Mouse (Mus musculus) neutrophil, adult 5-6 weeks (primary cell): ENCODE results near the gene Pilrb1. TPM values are rescaled to one million over a fixed set of nuclear protein-coding genes. Genes with fewer than 3 reads are reported as not detected.
A peak's percentile ranks its signal among the peaks of the same experiment; 100 is the strongest.

Source experiments
- ATAC-seq: fragments of 151-379, 151-347 bp; 2 replicates; pipeline ENCODE4 v1.8.0; 2017; ENCODE audit warnings: mild to moderate bottlenecking, moderate TSS enrichment; ENCODE audit not compliant: insufficient number of reproducible peaks, poor library complexity, low FRiP score, severe bottlenecking; ENCODE audit errors: extremely low read depth
- total RNA-seq: library from RNA; stranded (forward); fragments of 200-1000 nt; gene quantifications from 2 replicates; pipeline ENCODE4 v1.2.3, GENCODE M21; 2017

The Pilrb1 gene
- total RNA-seq, 1 experiment from 2014 or later = 124 TPM

DNA sequence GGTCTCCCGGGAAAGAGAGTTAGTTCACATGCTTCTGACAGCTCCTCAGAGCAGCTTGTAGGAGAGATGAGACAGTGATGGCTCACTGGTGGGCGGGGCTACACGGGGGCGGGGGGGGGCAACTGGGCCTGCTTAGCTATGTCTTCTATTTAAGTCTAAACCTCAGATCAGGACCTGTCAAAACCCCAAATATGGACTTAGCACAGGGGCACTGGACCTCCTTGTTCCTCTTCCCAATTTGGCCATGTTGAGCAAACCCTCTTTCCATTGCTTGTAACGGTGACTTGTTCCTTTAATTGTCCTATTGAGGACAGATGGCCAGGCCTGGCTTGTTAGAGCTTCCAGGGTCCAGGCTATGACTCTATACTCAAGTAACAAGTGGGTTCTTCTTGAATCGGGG lies 26.4 kb downstream of the Pilrb1 start:
- peak; percentile 28 for ATAC-seq

DNA sequence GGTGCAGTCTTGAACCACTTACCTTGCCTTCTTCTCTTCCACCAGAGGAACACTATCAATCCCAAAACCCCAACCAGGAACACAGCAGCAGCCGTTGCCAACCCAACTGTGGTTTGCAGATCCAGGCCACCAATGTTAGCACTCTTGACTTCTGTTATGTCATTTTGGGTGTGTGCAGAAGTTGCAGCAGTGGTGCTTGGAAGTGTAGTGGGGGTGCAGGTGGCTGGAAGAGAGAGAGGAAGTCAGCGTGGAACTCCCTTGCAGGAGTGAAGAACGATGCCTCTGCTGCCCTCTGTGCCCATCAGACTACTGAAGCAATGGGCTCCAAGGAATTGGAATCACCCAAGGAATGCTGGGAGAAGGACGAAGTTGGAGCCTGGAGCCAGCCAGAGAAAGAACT lies 26.8 kb downstream of the Pilrb1 start:
- ATAC-seq = peak; percentile 18; the same call in 1 of the 2 replicates

DNA sequence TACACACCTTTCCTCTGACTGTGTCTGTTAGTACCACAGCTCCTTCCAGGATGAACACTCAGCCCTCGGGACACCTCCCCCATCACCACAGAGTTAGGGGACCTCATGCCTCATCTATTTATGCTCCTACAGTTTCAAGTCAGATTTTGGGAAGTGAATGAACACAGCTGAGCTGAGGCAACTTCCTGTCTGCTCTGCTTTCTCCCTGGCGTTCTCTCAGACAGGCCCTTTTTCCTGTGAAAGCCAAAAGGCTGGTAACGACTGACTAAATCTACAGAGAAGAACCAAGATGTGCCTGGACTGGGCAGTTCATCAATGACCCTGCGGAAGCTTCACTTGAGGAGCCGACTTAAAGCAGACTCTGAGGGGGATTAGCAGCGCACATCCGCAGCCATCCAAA lies 27.7 kb downstream of the Pilrb1 start:
- no peak for ATAC-seq

DNA sequence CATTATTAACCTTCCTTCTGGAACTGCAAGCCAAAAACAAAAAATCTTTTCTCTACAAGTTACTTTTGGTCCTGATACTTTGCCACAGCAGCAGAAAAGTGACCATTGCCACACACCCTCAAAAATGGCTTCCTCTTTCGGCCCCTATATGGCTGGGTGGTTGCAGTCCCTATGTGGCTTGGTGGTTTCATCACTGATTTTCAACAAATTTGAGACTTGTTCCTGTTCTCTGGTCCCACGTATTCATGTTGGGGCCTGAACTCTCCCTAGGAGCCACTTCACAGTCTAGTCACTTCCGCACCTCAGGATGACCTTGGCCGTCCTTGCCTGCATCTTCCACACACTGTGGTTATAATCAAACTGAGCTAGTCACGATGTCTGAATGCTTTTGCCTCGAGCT lies 29.2 kb downstream of the Pilrb1 start:
- ATAC-seq = peak; percentile 82

DNA sequence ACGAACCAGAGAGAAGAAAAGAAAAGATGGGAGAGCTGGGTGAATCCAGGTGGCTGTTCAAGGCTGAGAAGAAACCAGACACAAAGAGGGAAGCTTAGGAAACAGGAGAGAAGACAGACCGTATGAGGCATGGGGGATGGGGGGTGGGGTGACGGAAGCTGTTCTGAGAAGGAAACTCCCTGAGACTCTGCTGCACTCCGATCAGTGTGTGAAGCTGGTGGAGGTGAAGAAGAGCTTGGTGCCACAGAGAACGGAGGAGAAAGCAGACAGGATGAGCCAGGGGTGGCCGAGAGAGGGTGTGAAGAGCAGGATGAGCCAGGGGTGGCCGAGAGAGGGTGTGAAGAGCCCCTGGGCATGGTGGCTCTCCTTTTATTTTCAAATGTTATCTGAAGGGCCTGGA lies 31.5 kb downstream of the Pilrb1 start:
- no peak for ATAC-seq

DNA sequence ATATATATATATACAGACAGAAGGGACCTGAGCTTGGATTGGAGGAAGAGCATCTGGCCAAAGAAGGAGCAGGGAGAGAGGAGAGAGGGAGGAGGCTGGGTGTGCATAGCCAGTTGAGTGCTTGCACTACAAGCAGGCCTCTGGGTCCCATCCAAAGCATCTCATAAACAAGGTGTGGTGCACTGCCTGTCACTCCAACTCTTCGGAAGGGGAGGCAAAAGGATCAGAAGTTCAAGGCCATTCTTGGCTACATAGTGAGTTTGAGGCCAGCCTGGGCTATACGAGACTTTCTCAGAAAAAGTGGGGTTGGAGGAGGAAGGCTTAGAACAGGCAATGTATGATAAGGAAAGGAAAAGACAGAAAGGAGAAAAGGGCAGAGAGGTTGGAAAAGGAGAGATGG lies 31.9 kb downstream of the Pilrb1 start:
- ATAC-seq = no peak

DNA sequence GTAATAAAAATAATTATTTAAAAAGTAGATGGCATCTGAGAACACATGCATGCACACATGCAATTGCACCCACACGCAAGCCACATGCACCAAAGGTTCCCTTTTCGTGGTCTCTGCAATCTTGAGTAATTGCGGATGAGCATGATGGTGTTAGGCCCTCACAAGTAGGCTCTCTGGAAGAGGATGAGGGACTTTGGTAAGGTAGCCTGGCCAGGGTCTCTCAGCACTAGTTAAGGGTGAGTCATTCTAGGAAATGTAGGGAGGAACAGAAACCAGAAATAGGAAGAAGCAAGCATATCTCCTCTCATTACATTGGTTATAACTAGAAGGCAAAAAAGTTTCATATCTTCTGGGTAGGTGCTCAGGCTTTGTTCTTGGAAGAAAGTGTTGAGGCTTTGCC lies 32.9 kb downstream of the Pilrb1 start:
- no peak for ATAC-seq

DNA sequence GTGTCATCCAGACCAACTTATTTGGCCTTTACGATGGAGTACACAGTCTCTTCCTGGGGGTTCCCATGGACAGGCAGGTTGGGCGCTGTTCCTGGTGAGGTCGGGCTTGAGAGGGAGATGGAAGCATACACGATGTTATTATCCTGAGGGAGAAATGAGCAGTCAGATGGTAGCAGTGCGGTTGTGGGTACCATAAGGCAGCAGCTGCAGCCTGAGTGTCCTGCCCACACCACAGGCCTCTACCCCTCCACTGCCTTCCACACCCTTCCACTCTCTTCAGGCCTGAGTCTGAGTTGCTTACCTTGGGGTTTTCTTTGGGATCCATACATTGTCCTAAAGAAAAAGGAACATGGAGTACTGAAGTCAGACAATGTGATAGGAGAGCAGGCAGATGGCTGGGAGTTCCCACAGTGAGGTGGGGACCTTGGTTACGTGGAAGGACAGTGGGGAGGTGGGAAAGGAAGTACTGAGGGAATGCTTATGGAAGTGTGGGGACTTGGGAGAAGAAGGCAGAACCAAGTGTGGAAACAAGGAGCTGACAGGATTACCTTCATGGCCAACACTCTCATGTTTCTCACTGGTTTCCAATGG lies 34.4 kb downstream of the Pilrb1 start:
- ATAC-seq = no peak

DNA sequence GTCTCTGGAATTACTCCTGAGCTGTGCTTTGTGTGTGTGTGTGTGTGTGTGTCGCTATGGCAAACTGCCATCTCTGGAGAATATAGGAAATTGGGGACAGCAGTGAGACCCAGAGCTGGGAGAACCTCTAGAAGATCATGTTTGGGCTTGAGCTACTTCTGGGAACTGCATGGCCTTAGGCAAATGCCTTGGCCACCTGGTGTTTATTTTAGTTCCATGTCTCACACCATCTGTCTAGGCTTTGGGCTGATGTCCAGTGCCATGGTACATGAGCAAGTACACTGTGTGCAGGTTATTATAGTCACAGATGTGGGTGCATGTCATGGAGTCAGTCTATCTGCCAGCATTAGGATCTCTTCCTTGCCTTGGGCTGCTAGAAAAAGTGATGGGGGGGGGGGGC lies 35.3 kb downstream of the Pilrb1 start:
- no peak for ATAC-seq

DNA sequence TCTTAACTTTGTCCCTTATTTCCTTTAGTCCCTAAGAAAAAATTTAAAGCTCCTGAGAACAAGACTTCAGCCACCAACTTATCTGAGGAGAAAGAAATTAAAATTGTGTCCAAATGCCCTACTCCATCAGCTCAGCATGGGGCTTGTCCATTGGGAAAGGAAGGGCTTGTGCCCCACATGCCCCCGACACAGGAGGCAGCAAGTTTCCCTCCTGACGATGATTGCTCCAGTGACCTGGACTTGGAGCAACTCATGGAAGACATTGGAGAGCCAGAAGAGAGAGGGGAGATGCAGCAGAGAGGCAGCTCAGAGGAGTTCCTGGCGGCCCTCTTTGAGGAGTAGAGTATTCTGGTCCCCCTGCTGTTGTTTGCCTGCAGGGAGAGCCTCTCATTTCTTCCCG lies 35.8 kb downstream of the Pilrb1 start:
- no peak for ATAC-seq

DNA sequence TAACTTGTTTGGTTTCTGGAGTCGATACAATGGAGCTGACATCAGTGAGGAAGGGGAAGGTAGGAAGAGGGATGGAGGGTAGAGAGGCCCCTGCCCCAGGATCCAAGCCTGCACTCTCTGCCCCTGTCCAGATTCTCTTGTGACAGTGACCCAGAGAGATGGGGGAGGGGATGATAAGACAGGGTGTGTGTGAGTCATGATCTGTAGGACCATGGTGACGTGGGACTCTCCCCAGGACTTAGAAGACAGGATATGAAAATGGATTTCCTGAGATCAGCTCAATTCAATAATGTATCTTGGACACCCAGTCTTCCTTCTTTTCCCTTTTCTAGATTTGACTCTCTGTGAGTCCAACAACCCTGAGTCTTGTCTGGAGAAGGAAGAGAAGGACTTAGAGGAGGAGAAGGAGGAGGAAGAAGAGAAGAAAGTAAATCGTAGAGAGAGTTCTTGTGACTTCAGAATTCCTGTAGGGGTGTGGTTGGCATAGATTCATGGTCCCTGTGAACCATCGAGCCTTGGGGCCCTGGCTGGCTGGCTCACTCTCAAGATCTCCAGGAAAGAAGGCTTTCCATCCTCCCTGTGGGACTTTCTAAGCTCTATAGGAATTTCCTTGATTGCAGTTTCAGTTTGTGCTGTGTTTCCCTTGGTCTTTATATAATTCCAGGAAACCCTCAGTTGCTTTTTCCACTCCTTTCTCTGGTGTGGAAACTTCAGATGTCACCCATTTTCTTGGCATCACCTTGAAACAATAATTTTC lies 40.3 kb downstream of the Pilrb1 start:
- ATAC-seq = no peak

DNA sequence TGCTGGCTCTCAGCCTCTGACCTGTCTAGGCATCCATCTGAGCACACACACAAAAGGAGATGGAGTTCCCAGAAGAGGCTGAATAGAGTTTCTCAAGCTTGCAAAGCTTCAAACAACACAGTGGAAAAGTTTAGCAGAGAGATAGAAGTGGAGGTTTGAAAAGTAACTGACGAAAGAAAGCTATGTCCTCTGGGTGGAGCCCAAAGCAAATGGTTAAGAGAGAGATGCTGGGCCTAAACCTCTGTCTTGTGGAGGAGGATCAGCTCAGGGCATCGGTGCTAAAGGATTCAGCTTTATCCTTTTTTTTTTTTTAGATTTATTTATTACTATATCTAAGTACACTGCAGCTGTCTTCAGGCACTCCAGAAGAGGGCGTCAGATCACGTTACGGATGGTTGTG lies 49.6 kb downstream of the Pilrb1 start:
- ATAC-seq = no peak

DNA sequence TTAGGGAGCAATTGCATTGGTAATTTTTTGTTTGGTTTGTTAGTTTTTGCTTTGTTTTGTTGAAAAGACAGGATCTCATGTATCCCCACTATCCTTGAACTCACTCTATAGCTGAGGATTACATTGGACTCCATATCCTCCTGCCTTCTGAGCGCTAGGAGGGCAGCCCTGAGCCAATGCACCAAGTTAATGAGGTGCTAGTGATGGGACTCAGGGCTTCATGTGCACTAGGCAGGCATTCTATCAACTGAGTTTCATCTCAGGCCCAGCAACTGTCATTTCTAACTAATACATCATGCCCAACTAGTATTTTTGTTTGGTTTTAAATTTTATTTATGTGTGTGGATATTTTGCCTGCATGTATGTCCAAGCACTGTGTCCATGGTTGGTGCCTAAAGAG lies 51.7 kb downstream of the Pilrb1 start:
- no peak for ATAC-seq

Other genes starting within 250 kb of the Pilrb1 start
- 0.25 and 0.58 TPM in 2 replicates for gene Pcolce, start 244.3 kb downstream of the Pilrb1 start, total RNA-seq
- 0.61 and 0.70 TPM in 2 replicates for gene Fbxo24, start 229.1 kb downstream of the Pilrb1 start, total RNA-seq
- gene Lrch4, start 229.0 kb downstream of the Pilrb1 start, total RNA-seq = 119 and 123 TPM in 2 replicates
- 41.0 and 44.6 TPM in 2 replicates for gene Gm20605, start 228.9 kb downstream of the Pilrb1 start, total RNA-seq
- gene Sap25, start 216.8 kb downstream of the Pilrb1 start, total RNA-seq = 109 and 156 TPM in 2 replicates
- 0.47 and 0.61 TPM in 2 replicates for gene Irs3, start 212.4 kb downstream of the Pilrb1 start, total RNA-seq
- gene Agfg2, start 173.4 kb downstream of the Pilrb1 start, total RNA-seq = 4.9 and 5.5 TPM in 2 replicates
- gene Nyap1, start 116.5 kb downstream of the Pilrb1 start, total RNA-seq = 0.12 TPM in 2 replicates
- 170 TPM in 2 replicates for gene Tsc22d4, start 112.4 kb downstream of the Pilrb1 start, total RNA-seq
- 9.7 and 12.8 TPM in 2 replicates for gene Ppp1r35, start 79.3 kb downstream of the Pilrb1 start, total RNA-seq
- gene Mepce, start 70.5 kb downstream of the Pilrb1 start, total RNA-seq = 36.5 and 42.2 TPM in 2 replicates
- gene Zcwpw1, start 70.3 kb downstream of the Pilrb1 start, total RNA-seq = 24.7 and 29.4 TPM in 2 replicates
- gene Pilra, start 21.8 kb downstream of the Pilrb1 start, total RNA-seq = 321 and 361 TPM in 2 replicates
- 139 and 177 TPM in 2 replicates for gene Pilrb2, start 13.7 kb upstream of the Pilrb1 start, total RNA-seq
- not detected in 2 replicates for gene Cyp3a13, start 63.5 kb upstream of the Pilrb1 start, total RNA-seq
- not detected in 2 replicates for gene Gjc3, start 105.0 kb upstream of the Pilrb1 start, total RNA-seq
- not detected in 2 replicates for gene Azgp1, start 123.4 kb upstream of the Pilrb1 start, total RNA-seq
- gene Smok3a, start 163.2 kb upstream of the Pilrb1 start, total RNA-seq = not detected in 2 replicates
- gene Smok3b, start 163.3 kb upstream of the Pilrb1 start, total RNA-seq = not detected in 2 replicates
- gene Smok3c, start 195.1 kb upstream of the Pilrb1 start, total RNA-seq = 0.35 TPM in 1 of 2 replicates, not detected in the other
- gene Zkscan1, start 227.0 kb upstream of the Pilrb1 start, total RNA-seq = 15.2 and 18.7 TPM in 2 replicates